Mouse (Mus musculus) inflammation-experienced regulatory T-cells, adult 6 months (primary cell): ENCODE results near the gene Mpv17l2. TPM values are rescaled to one million over a fixed set of nuclear protein-coding genes. Genes with fewer than 3 reads are reported as not detected.

Experiments
- ATAC-seq: one replicate; pipeline ENCODE4 v1.8.0; 2017
- polyA plus RNA-seq, 3 experiments: library from polyadenylated mRNA; unstranded; fragments of 100-300 nt; shearing (Covaris generic); gene quantifications; one replicate each; pipeline ENCODE4 v1.2.1; 2017

Gene Mpv17l2
- polyA plus RNA-seq, 3 experiments from 2014 or later, result 35.5 to 46.1 (median 42.5) TPM

DNA sequence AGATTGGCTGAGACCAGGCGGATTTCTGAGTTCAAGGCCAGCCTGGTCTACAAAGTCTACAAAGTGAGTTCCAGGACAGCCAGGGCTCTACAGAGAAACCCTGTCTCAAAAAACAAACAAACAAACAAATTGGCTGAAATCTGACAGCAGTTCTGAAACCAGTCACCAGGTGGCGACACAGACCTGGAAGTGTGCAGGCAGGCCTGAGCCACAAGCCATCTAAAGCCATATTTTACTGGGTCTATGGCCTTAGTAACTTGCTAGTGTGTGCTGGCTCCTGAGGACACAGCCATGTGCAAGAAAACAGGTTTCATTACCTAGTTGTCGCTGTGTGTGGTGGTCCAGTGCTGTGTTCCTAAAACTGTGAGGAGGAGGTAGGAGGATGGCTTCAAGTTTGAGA, 40.0 kb downstream of the Mpv17l2 start:
- ATAC-seq, result no peak

DNA sequence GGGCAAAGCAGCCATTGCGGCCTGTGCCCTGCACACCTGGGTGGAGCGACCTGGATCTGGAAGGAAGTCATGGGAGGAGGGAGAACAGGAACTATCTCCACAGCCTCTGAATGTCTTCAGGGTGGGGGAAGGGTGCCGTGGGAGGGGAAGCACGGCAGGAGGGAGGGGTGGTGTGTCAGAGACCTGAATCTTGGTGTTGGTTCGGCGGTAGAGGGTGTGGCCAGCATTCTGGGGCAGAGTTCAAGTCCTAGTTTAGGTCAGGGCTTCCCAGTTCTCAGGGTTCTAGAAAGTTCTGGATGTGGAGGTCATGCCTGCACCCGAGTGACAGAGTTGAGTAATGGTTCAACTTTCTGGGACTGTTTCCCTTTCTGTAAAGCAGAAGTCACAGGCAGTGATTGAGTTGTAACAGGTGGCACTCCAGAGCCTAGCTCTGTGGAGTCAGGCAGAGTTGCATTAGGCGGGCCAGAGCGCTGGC, 40.9 kb downstream of the Mpv17l2 start:
- no peak for ATAC-seq

DNA sequence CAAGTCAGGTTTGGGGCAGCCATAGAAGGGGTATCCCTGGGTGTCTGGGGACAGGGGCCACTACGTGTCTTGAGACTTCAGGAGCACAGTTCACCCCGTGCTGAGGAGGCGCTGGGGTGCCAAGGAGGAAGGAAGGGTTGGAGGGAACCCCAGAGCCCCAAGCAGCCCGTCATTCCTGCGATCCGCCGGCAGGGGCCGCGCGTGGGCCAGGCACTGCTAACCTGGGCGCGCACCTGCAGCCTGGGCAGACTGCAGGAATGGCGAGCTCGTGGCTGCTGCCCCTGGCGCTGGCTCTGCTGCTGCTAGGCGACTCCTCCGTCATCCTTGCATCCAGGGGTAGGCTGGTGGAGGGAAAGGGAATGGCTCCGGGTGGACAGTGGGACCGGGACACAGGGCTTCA, 42.4 kb downstream of the Mpv17l2 start, which contains the start of gene Gm3336:
Gene Gm3336, plus strand, starts transcription at position 247 of the 400 bp plus-strand sequence.
- peak; percentile 77 for ATAC-seq

DNA sequence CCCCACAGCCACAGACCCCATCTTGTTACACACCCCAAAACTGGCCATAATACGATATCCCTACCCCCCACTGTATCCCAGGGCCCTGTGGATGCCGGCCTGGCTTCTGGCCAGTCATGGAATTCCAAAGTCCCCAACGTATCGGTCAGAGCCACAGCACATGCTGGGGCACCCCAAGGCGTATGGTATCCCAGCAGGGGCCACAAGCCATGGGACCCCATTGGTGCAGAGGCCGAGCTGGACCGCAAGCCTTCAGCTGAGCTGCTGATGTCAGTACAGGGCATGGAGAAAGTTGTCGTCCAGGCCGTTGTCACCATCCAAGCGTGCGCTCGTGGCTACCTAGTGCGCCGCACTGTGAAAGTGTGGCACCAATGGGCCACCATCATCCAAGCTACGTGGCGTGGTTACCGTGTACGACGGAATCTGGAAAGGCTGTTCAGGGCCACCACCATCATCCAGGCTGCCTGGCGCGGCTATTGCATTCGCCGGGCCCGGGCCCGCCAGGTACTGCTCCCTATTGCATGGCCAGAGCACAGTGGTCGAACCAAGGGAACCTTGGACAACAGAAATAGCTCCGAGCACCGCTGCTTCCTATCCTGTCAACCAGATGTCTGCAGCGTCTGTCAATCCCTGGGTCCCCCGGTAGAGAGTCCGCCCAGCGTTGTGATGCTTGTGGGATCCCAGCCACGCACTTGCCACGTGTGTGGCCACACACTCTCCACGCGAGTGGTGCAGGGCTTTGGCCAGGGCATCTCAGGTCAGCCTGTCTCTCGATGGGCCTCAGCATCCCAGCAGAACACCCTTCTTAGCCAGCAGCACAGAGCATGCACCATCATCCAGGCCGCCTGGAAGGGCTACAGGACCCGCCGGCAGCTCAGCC, 44.0 kb downstream of the Mpv17l2 start:
- no peak for ATAC-seq

DNA sequence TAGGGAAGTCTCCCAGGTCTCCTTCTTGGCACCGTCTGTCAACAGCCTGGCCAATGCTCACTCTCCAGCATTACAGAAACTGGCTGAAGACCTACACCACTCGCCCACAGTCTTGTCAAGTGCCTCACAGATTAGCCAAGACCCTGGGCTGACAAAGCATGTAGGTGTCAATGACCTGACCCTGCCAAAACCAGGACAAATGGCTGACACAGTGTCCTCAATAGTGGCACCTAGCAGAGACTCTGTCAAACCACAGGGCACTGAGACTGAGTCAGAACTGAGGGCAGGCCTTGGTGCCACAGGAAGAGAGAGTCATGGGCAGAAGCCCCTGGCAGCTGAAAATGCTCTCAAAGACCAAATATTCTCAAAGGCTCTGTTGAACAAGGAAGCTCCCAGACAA, 45.7 kb downstream of the Mpv17l2 start:
- no peak for ATAC-seq

DNA sequence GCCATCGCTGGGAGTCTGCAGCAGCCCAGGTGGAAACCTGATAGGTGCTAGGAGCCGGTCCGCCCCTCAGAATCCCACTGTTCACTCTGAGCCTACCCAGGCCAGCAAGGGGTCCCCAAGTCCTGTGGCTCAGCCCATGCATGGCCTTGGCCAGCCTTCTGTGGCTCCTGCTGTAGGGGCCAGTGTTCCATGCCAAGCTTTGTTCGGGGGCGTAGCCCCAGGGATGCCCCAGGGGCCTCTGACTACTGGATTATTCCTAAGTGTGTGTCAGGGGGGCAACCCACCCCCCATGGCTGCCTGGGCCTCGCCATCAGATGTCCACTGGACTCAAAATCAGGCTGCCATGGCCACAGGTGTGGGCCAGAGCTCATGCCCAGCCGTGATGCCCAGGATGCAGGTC, 46.8 kb downstream of the Mpv17l2 start:
- no peak for ATAC-seq

DNA sequence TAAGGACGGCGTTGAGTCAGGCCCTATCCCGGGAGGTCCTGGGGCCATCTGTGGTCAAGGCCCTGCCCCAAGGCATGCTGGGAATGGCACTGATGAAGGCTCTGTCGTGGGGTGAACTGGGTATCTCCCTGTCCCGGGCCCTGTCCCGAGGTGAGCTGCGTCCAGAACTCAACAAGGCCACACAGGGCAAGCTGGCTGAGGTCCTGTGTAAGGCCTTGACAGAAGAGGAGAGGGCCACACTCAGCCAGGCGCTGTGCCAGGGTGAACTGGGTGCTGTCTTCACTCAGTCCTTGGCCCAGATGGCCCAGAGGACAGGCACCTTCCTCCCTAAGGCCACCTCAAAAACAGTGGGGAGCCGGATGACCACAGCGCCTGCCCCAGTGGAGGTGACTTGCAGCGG, 49.7 kb downstream of the Mpv17l2 start:
- no peak for ATAC-seq

DNA sequence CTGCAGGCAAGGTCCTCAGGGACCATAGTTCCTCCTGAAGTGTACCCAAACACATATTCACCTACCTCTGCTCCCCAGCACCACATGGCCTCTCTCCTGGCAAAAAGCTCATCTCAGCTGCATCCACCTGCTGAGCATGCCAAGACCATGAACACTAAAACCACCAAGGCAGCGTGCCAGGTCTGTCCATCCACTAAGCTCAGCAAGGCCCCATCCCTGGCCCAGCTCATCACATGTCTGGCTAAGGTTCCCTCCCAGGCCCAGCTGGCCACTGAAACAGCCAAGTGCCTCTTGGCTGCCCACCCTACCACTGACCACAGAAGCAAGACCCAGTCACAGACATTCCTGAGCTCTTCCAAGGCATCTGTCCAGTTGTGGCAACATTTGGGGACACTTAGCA, 50.5 kb downstream of the Mpv17l2 start:
- no peak for ATAC-seq

DNA sequence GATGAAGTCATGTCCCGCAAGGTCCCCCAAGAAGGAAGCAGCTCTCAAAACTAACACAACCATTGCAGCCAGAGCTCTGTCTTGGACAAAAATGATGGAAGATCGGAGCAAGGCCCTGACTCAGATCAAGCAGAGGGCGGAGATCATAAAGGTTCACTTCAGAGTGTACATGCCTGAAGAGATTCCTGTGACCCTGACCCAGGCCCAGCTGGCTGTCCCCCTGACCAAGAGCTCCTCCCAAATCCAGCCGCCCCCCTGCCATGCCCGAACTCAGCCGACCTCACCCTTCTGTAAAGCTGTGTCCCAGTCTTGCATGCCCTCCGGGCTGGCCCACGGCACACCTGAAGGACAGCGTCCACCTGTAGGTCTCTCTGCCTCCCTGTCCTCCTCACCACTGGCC, 51.0 kb downstream of the Mpv17l2 start:
- no peak for ATAC-seq

Other genes starting within 250 kb of the Mpv17l2 start
- 100 to 1,000 TPM; 133 to 156 (median 138) TPM for gene Fkbp8, start 233.2 kb downstream of the Mpv17l2 start, polyA plus RNA-seq
- 100 to 1,000 TPM; 138 to 187 (median 180) TPM for gene Kxd1, start 233.0 kb downstream of the Mpv17l2 start, polyA plus RNA-seq
- gene Ell, start 221.5 kb downstream of the Mpv17l2 start, polyA plus RNA-seq, result 10 to 100 TPM; 30.5 to 37.0 (median 35.6) TPM
- gene Isyna1, start 166.6 kb downstream of the Mpv17l2 start, polyA plus RNA-seq, result 10 to 100 TPM; 27.6 to 32.6 (median 31.7) TPM
- 10 to 100 TPM in 2 of 3 experiments, 1 to 10 TPM in 1; 2.6 to 16.2 (median 14.7) TPM for gene Ssbp4, start 152.1 kb downstream of the Mpv17l2 start, polyA plus RNA-seq
- 1 to 10 TPM in 1 of 3 experiments, under 1 TPM in 2; 0.47 to 3.8 (median 0.71) TPM for gene Lrrc25, start 144.8 kb downstream of the Mpv17l2 start, polyA plus RNA-seq
- gene Gdf15, start 128.5 kb downstream of the Mpv17l2 start, polyA plus RNA-seq, result not detected
- 1 to 10 TPM; 3.8 to 6.4 (median 4.8) TPM for gene Pgpep1, start 100.6 kb downstream of the Mpv17l2 start, polyA plus RNA-seq
- gene Lsm4, start 87.7 kb downstream of the Mpv17l2 start, polyA plus RNA-seq, result 100 to 1,000 TPM in 1 of 3 experiments, 10 to 100 TPM in 2; 79.0 to 128 (median 97.8) TPM
- gene Jund, start 62.0 kb downstream of the Mpv17l2 start, polyA plus RNA-seq, result 10 to 100 TPM; 13.9 to 23.2 (median 16.6) TPM
- gene Iqcn, start 57.5 kb downstream of the Mpv17l2 start, polyA plus RNA-seq, result not detected
- under 1 TPM in 1 of 3 experiments, not detected in 2; 0.55 TPM for gene Gm3336, start 42.4 kb downstream of the Mpv17l2 start, polyA plus RNA-seq
- under 1 TPM; 0.19 to 0.59 (median 0.25) TPM for gene Pde4c, start 37.2 kb downstream of the Mpv17l2 start, polyA plus RNA-seq
- 1 to 10 TPM; 4.6 to 8.6 (median 7.9) TPM for gene Rab3a, start 6.3 kb downstream of the Mpv17l2 start, polyA plus RNA-seq
- 1 to 10 TPM; 2.6 to 5.4 (median 5.4) TPM for gene Pik3r2, start 15.8 kb upstream of the Mpv17l2 start, polyA plus RNA-seq
- gene Mast3, start 44.1 kb upstream of the Mpv17l2 start, polyA plus RNA-seq, result 10 to 100 TPM; 14.8 to 20.5 (median 18.4) TPM
- 10 to 100 TPM; 13.8 to 38.5 (median 18.3) TPM for gene Il12rb1, start 47.5 kb upstream of the Mpv17l2 start, polyA plus RNA-seq
- gene Arrdc2, start 78.8 kb upstream of the Mpv17l2 start, polyA plus RNA-seq, result 1 to 10 TPM; 1.9 to 7.8 (median 3.7) TPM
- not detected for gene Kcnn1, start 102.3 kb upstream of the Mpv17l2 start, polyA plus RNA-seq
- 100 to 1,000 TPM in 1 of 3 experiments, 10 to 100 TPM in 2; 54.2 to 120 (median 63.1) TPM for gene Ccdc124, start 113.0 kb upstream of the Mpv17l2 start, polyA plus RNA-seq
- gene Slc5a5, start 131.8 kb upstream of the Mpv17l2 start, polyA plus RNA-seq, result not detected
- over 10,000 TPM in 2 of 3 experiments, 1,000 to 10,000 TPM in 1; 6,080 to 11,053 (median 10,917) TPM for gene Rpl18a, start 136.5 kb upstream of the Mpv17l2 start, polyA plus RNA-seq
- 10 to 100 TPM; 13.9 to 16.7 (median 13.9) TPM for gene Map1s, start 145.0 kb upstream of the Mpv17l2 start, polyA plus RNA-seq